Mouse (Mus musculus): ENCODE data around the gene Ptprf. TPM values are rescaled to one million over a fixed set of nuclear protein-coding genes. Genes with fewer than 3 reads are reported as not detected.

The Ptprf gene
- total and polyA plus RNA-seq, 2 experiments = 40.1 to 89.8 TPM

GRCm38 (mm10) chr4:118178952-118179466, 112.2 kb downstream of the Ptprf start:
- peaks cover 24% of the 10 kb centered on the region for H3K36me3 ChIP-seq (ENCODE audit: control insufficient read depth, insufficient read depth, low read length)
- TF ChIP-seq CTCF (IDR thresholded peaks at IDR 0.05; ENCODE audit: low read depth, low read length) (no peak), POLR2A (IDR thresholded peaks at IDR 0.05; ENCODE audit: extremely low read depth, insufficient read depth, low read length) (no peak)
- peaks cover 9% of the 10 kb centered on the region; the same call in 1 of the 2 replicates for H3K79me2 ChIP-seq (ENCODE audit: control insufficient read depth, insufficient read depth, low read length)
- peak overlapping the region; percentile 92 for H3K9ac ChIP-seq (ENCODE audit: low read depth, low read length)
- no peaks in the 10 kb centered on the region for H3K27me3 ChIP-seq (ENCODE audit: control insufficient read depth, insufficient read depth, low read length)
- peak; percentile 22 for DNase-seq (ENCODE audit: extremely low read depth, low read depth, low spot score)
- peak overlapping the region; percentile 77 for H3K4me3 ChIP-seq (ENCODE audit: insufficient read depth, low read depth, low read length)
- under 1% methylated on average over 12 of the region's 12 CpGs for WGBS
- H3K27ac ChIP-seq (replicated peaks; ENCODE audit: insufficient read depth, low read depth, low read length) = peak overlapping the region; percentile 61
- H3K4me1 ChIP-seq (ENCODE audit: control insufficient read depth, insufficient read depth, low read length) = peaks cover 4% of the 10 kb centered on the region; the same call in 1 of the 2 replicates

- H3K9ac ChIP-seq (ENCODE audit: low read depth, low read length) = no peak overlapping the region
- no peaks in the 10 kb centered on the region for H3K27me3 ChIP-seq (ENCODE audit: control insufficient read depth, insufficient read depth, low read length)
- TF ChIP-seq CTCF (IDR thresholded peaks at IDR 0.05; ENCODE audit: low read depth, low read length) = no peak
- TF ChIP-seq POLR2A (IDR thresholded peaks at IDR 0.05; ENCODE audit: extremely low read depth, insufficient read depth, low read length) = no peak
- H3K27ac ChIP-seq (replicated peaks; ENCODE audit: insufficient read depth, low read depth, low read length) = no peak overlapping the region
- H3K79me2 ChIP-seq (ENCODE audit: control insufficient read depth, insufficient read depth, low read length) = no peaks in the 10 kb centered on the region; the same call in none of the 2 replicates
- no peaks in the 10 kb centered on the region for H3K4me1 ChIP-seq (ENCODE audit: control insufficient read depth, insufficient read depth, low read length)
- no peak overlapping the region for H3K4me3 ChIP-seq (ENCODE audit: insufficient read depth, low read depth, low read length)
- H3K36me3 ChIP-seq (ENCODE audit: control insufficient read depth, insufficient read depth, low read length) = peaks cover 56% of the 10 kb centered on the region
- no peak for DNase-seq (ENCODE audit: extremely low read depth, low read depth, low spot score)
- 96% methylated on average over 12 of the region's 12 CpGs for WGBS
Measured at GRCm38 (mm10) chr4:118172461-118172860, 118.7 kb downstream of the Ptprf start.

- 91% methylated on average over 9 of the region's 9 CpGs for WGBS
- no peaks in the 10 kb centered on the region for H3K27me3 ChIP-seq (ENCODE audit: control insufficient read depth, insufficient read depth, low read length)
- TF ChIP-seq CTCF (IDR thresholded peaks at IDR 0.05; ENCODE audit: low read depth, low read length) = peak; percentile 61
- TF ChIP-seq POLR2A (IDR thresholded peaks at IDR 0.05; ENCODE audit: extremely low read depth, insufficient read depth, low read length) = no peak
- no peak overlapping the region for H3K4me3 ChIP-seq (ENCODE audit: insufficient read depth, low read depth, low read length)
- DNase-seq (ENCODE audit: extremely low read depth, low read depth, low spot score) = peak; percentile 15
- no peak overlapping the region for H3K9ac ChIP-seq (ENCODE audit: low read depth, low read length)
- no peak overlapping the region for H3K27ac ChIP-seq (replicated peaks; ENCODE audit: insufficient read depth, low read depth, low read length)
- H3K36me3 ChIP-seq (ENCODE audit: control insufficient read depth, insufficient read depth, low read length) = peaks cover 50% of the 10 kb centered on the region
- no peaks in the 10 kb centered on the region for H3K4me1 ChIP-seq (ENCODE audit: control insufficient read depth, insufficient read depth, low read length)
- peaks cover 3% of the 10 kb centered on the region for H3K79me2 ChIP-seq (ENCODE audit: control insufficient read depth, insufficient read depth, low read length)
Measured at GRCm38 (mm10) chr4:118171006-118171405, 120.2 kb downstream of the Ptprf start.

GRCm38 (mm10) chr4:118162123-118162522, 129.1 kb downstream of the Ptprf start:
- Histone ChIP-seq H3K27me3 (ENCODE audit: control insufficient read depth, insufficient read depth, low read length) (no peaks in the 10 kb centered on the region), H3K27ac (replicated peaks; ENCODE audit: insufficient read depth, low read depth, low read length) (no peak overlapping the region), H3K36me3 (ENCODE audit: control insufficient read depth, insufficient read depth, low read length) (peaks cover 37% of the 10 kb centered on the region), H3K9ac (ENCODE audit: low read depth, low read length) (no peak overlapping the region), H3K4me1 (ENCODE audit: control insufficient read depth, insufficient read depth, low read length) (peaks cover 6% of the 10 kb centered on the region; the same call in 1 of the 2 replicates), H3K4me3 (ENCODE audit: insufficient read depth, low read depth, low read length) (no peak overlapping the region), H3K79me2 (ENCODE audit: control insufficient read depth, insufficient read depth, low read length) (peaks cover 7% of the 10 kb centered on the region; the same call in 1 of the 2 replicates)
- no peak for DNase-seq (ENCODE audit: extremely low read depth, low read depth, low spot score)
- TF ChIP-seq POLR2A (IDR thresholded peaks at IDR 0.05; ENCODE audit: extremely low read depth, insufficient read depth, low read length) (no peak), CTCF (IDR thresholded peaks at IDR 0.05; ENCODE audit: low read depth, low read length) (no peak)
- WGBS = 92% methylated on average over 12 of the region's 12 CpGs

Other genes starting within 250 kb of the Ptprf start
- gene St3gal3, start 156.5 kb downstream of the Ptprf start, total RNA-seq (2014; rRNA removed) = 27.9 and 38.3 TPM in 2 replicates
- 44.9 and 47.5 TPM in 2 replicates for gene St3gal3, start 156.5 kb downstream of the Ptprf start, polyA plus RNA-seq (2012; rRNA removed)
- 10.5 and 14.2 TPM in 2 replicates for gene Kdm4a, start 111.4 kb downstream of the Ptprf start, total RNA-seq (2014; rRNA removed)
- gene Kdm4a, start 111.4 kb downstream of the Ptprf start, polyA plus RNA-seq (2012; rRNA removed) = 10.9 and 15.3 TPM in 2 replicates
- gene Szt2, start 117.9 kb upstream of the Ptprf start, total RNA-seq (2014; rRNA removed) = 3.0 and 5.2 TPM in 2 replicates
- gene Szt2, start 117.9 kb upstream of the Ptprf start, polyA plus RNA-seq (2012; rRNA removed) = 8.8 and 11.9 TPM in 2 replicates
- 37.0 and 40.3 TPM in 2 replicates for gene Med8, start 117.9 kb upstream of the Ptprf start, total RNA-seq (2014; rRNA removed)
- gene Med8, start 117.9 kb upstream of the Ptprf start, polyA plus RNA-seq (2012; rRNA removed) = 25.5 and 31.3 TPM in 2 replicates
- 16.9 and 23.1 TPM in 2 replicates for gene Elovl1, start 136.7 kb upstream of the Ptprf start, total RNA-seq (2014; rRNA removed)
- 132 and 135 TPM in 2 replicates for gene Elovl1, start 136.7 kb upstream of the Ptprf start, polyA plus RNA-seq (2012; rRNA removed)
- 0.46 and 5.4 TPM in 2 replicates for gene Cdc20, start 145.9 kb upstream of the Ptprf start, total RNA-seq (2014; rRNA removed)
- gene Cdc20, start 145.9 kb upstream of the Ptprf start, polyA plus RNA-seq (2012; rRNA removed) = 0.59 and 0.93 TPM in 2 replicates
- not detected in 2 replicates for gene Mpl, start 166.1 kb upstream of the Ptprf start, total RNA-seq (2014; rRNA removed)
- not detected in 2 replicates for gene Mpl, start 166.1 kb upstream of the Ptprf start, polyA plus RNA-seq (2012; rRNA removed)
- gene Tie1, start 198.7 kb upstream of the Ptprf start, total RNA-seq (2014; rRNA removed) = 6.6 and 9.6 TPM in 2 replicates
- 6.7 and 8.9 TPM in 2 replicates for gene Tie1, start 198.7 kb upstream of the Ptprf start, polyA plus RNA-seq (2012; rRNA removed)
- 19.8 and 21.5 TPM in 2 replicates for gene 2610528J11Rik, start 235.6 kb upstream of the Ptprf start, total RNA-seq (2014; rRNA removed)
- 52.6 and 54.6 TPM in 2 replicates for gene 2610528J11Rik, start 235.6 kb upstream of the Ptprf start, polyA plus RNA-seq (2012; rRNA removed)